Mouse (Mus musculus) stomach, embryonic 14.5 days (tissue): Measurements from ENCODE around the gene Pi16. TPM values are rescaled to one million over a fixed set of nuclear protein-coding genes. Genes with fewer than 3 reads are reported as not detected.

Source experiments
- ATAC-seq: fragments of 200-750 bp; cut with Nextera tagmentation; 2 replicates; pipeline ENCODE4 v1.8.0; 2017; ENCODE audit warnings: low read depth, moderate TSS enrichment; ENCODE audit not compliant: insufficient number of reproducible peaks, insufficient read depth, low FRiP score
- H3K27ac ChIP-seq: fragments of 300-500 bp; sonication (generic); 2 replicates; pipeline ENCODE4 v1.5.1; 2014; ENCODE audit warnings: mild to moderate bottlenecking, low read length, moderate library complexity, mixed read lengths
- H3K27me3 ChIP-seq: fragments of 300-500 bp; sonication (generic); 2 replicates; pipeline ENCODE4 v1.6.1; 2014; ENCODE audit warnings: low read length, control low read depth, mixed read lengths; ENCODE audit not compliant: control insufficient read depth, insufficient read depth
- H3K36me3 ChIP-seq: fragments of 300-500 bp; sonication (generic); 2 replicates; pipeline ENCODE4 v1.6.1; 2014; ENCODE audit warnings: mild to moderate bottlenecking, control low read depth, low read length, moderate library complexity, mixed read lengths; ENCODE audit not compliant: control insufficient read depth, insufficient read depth
- H3K4me1 ChIP-seq: fragments of 300-500 bp; sonication (generic); 2 replicates; pipeline ENCODE4 v1.6.1; 2014; ENCODE audit warnings: low read length, control low read depth, mixed read lengths; ENCODE audit not compliant: control insufficient read depth, insufficient read depth
- H3K4me2 ChIP-seq: fragments of 300-500 bp; sonication (generic); replicated peaks from 2 replicates; pipeline ENCODE4 v1.6.1; 2014; ENCODE audit warnings: low read depth, low read length, control low read depth
- H3K4me3 ChIP-seq: fragments of 300-500 bp; sonication (generic); 2 replicates; pipeline ENCODE4 v1.5.1; 2014; ENCODE audit warnings: low read depth, low read length, control low read depth
- H3K9ac ChIP-seq: fragments of 300-500 bp; sonication (generic); replicated peaks from 2 replicates; pipeline ENCODE4 v1.6.1; 2014; ENCODE audit warnings: low read depth, mild to moderate bottlenecking, control low read depth, low read length, moderate library complexity, mixed read lengths
- H3K9me3 ChIP-seq: fragments of 300-500 bp; sonication (generic); 2 replicates; pipeline ENCODE4 v1.6.1; 2016; ENCODE audit warnings: low read depth, low read length, control low read depth; ENCODE audit not compliant: control insufficient read depth
- WGBS: fragments of 180-500 bp; shearing (Covaris S2); extraction: QIAGEN DNeasy Blood & Tissue Kit; methylation state at CpG from one replicate; pipeline ENCODE4 v1.1.7; 2014; 5-methylcytosine and 5-hydroxymethylcytosine counted together
- polyA plus RNA-seq: library from polyadenylated mRNA; unstranded; fragments of >200 nt; fragmentation: Nextera tagmentation; extraction: Ambion mirVana; gene quantifications from 2 replicates; pipeline ENCODE4 v1.2.1, GENCODE M21; 2014

The Pi16 gene
- polyA plus RNA-seq, 1 experiment from 2014 or later: 0.41 TPM

GRCm38 (mm10) chr17:29327691-29328090 lies 10.2 kb downstream of the Pi16 start:
- H3K4me3 ChIP-seq: no peak overlapping the region
- peaks cover 16% of the 10 kb centered on the region for H3K36me3 ChIP-seq
- H3K4me2 ChIP-seq: no peak overlapping the region
- H3K9me3 ChIP-seq: no peaks in the 10 kb centered on the region
- WGBS: 83% methylated on average over 9 of the region's 9 CpGs
- H3K9ac ChIP-seq: no peak overlapping the region
- no peak for ATAC-seq
- no peak overlapping the region for H3K27ac ChIP-seq
- peaks cover 7% of the 10 kb centered on the region; the same call in 1 of the 2 replicates for H3K4me1 ChIP-seq
- no peaks in the 10 kb centered on the region for H3K27me3 ChIP-seq

GRCm38 (mm10) chr17:29330221-29330620 lies 12.7 kb downstream of the Pi16 start:
- 65% methylated on average over 3 of the region's 3 CpGs for WGBS
- no peak overlapping the region for H3K27ac ChIP-seq
- H3K4me2 ChIP-seq: no peak overlapping the region
- H3K4me1 ChIP-seq: peaks cover 7% of the 10 kb centered on the region; the same call in 1 of the 2 replicates
- H3K27me3 ChIP-seq: no peaks in the 10 kb centered on the region
- H3K9ac ChIP-seq: no peak overlapping the region
- ATAC-seq: no peak
- H3K9me3 ChIP-seq: no peaks in the 10 kb centered on the region
- H3K4me3 ChIP-seq: no peak overlapping the region
- peaks cover 36% of the 10 kb centered on the region for H3K36me3 ChIP-seq

DNA sequence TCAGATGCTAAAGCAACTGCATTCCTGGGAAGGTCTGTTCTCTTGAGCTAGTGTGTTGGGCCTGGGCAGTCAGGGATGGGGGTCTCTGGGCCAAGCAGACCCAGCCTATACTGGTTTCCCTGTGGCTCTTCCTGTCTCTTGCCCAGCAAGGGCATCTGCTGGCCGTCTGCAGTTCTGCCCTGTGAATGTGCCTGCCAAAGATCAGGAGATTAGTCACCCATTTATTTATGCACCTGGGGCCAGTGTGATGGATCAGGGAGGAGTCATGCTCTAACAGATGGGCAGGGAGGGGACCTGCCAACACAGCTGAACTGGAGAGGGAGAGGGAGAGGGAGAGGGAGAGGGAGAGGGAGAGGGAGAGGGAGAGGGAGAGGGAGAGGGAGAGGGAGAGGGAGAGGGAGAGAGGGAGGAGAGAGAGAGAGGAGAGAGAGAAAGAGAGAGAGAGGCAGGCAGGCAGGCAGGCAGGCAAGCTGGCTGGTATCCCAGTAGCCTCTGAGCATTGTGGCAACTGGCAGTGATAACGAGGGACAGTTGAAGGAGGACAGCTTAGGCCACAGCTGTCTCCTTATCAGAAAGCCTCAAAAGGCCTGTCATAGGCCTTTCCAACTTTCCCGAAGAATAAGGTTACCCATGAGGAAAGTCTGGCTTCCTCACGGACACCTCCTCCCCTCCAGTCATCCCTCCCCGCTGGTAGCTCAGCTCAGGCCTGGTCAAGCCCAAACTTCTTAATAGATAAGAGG lies 13.4 kb downstream of the Pi16 start:
- no peak overlapping the region for H3K4me2 ChIP-seq
- peaks cover 7% of the 10 kb centered on the region; the same call in 1 of the 2 replicates for H3K4me1 ChIP-seq
- H3K4me3 ChIP-seq: no peak overlapping the region
- ATAC-seq: no peak
- peak overlapping the region; percentile 55; the same call in 1 of the 2 replicates for H3K27ac ChIP-seq
- H3K9me3 ChIP-seq: no peaks in the 10 kb centered on the region
- WGBS: 25% methylated on average over 5 of the region's 5 CpGs
- H3K36me3 ChIP-seq: peaks cover 41% of the 10 kb centered on the region
- no peaks in the 10 kb centered on the region for H3K27me3 ChIP-seq
- no peak overlapping the region for H3K9ac ChIP-seq

- Histone ChIP-seq H3K4me3 (no peak overlapping the region), H3K27ac (no peak overlapping the region), H3K9me3 (no peaks in the 10 kb centered on the region), H3K36me3 (peaks cover 55% of the 10 kb centered on the region), H3K9ac (no peak overlapping the region), H3K4me1 (no peaks in the 10 kb centered on the region), H3K27me3 (no peaks in the 10 kb centered on the region), H3K4me2 (no peak overlapping the region)
- ATAC-seq: no peak
- WGBS: 76% methylated on average over 4 of the region's 4 CpGs
Measured at GRCm38 (mm10) chr17:29332186-29332685, 14.8 kb downstream of the Pi16 start.

DNA sequence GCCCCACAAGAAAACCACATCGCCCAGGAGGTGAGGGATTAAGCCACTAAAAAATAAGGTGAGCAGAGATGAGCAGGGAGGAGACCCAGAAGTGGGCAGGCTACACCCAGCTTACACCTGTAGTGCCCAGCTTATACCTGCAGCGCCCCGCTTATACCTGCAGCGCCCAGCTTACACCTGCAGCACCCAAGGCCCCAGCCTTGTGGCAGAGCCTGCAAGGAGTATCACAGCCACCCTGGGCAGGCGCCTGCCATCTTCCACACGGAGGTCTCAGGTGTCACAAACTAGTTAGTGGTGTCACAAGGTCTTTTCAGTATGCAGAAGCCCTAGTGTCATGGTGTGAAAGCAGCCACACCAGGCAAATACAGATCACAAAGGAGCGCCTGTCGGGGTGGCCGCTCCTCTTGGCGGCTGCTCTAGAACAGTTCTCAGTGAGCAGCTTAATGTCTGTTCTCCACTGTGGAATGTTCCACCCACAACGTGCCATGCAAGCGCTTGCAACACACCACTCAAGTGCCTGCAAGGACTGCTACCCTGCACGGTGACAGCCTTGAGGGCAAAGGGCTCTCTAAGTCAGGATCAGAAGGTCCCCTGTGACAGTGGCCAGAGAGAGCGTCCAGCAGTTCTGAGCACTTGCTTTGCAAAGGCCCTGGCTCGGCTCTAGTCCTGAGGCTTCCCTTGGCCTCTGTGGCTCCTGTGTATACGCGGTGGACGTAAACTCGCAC lies 18.9 kb downstream of the Pi16 start:
- ATAC-seq: no peak
- H3K4me1 ChIP-seq: peaks cover 9% of the 10 kb centered on the region
- peaks cover 85% of the 10 kb centered on the region for H3K36me3 ChIP-seq
- no peak overlapping the region for H3K4me2 ChIP-seq
- H3K27me3 ChIP-seq: no peaks in the 10 kb centered on the region
- H3K9ac ChIP-seq: no peak overlapping the region
- 92% methylated on average over 19 of the region's 19 CpGs for WGBS
- H3K4me3 ChIP-seq: no peak overlapping the region
- no peaks in the 10 kb centered on the region for H3K9me3 ChIP-seq
- H3K27ac ChIP-seq: no peak overlapping the region

- peaks cover 22% of the 10 kb centered on the region for H3K4me1 ChIP-seq
Measured at GRCm38 (mm10) chr17:29337979-29338823, 20.7 kb downstream of the Pi16 start.

GRCm38 (mm10) chr17:29339170-29339768 lies 21.8 kb downstream of the Pi16 start:
- 84% methylated on average over 11 of the region's 11 CpGs for WGBS
- Histone ChIP-seq H3K4me1 (peaks cover 22% of the 10 kb centered on the region), H3K36me3 (peaks cover 68% of the 10 kb centered on the region), H3K27me3 (no peaks in the 10 kb centered on the region), H3K4me3 (no peak overlapping the region), H3K9me3 (no peaks in the 10 kb centered on the region), H3K9ac (no peak overlapping the region), H3K27ac (0 out of 2 replicates have a peak overlapping the region, but pooled peaks have one; percentile 52), H3K4me2 (no peak overlapping the region)
- ATAC-seq: no peak

More at GRCm38 (mm10) chr17:29337979-29338823, 20.7 kb downstream of the Pi16 start:
- Histone ChIP-seq H3K9ac (no peak overlapping the region), H3K9me3 (no peaks in the 10 kb centered on the region), H3K27me3 (no peaks in the 10 kb centered on the region), H3K27ac (no peak overlapping the region), H3K4me2 (no peak overlapping the region), H3K36me3 (peaks cover 72% of the 10 kb centered on the region), H3K4me3 (no peak overlapping the region)
- ATAC-seq: no peak
- 92% methylated on average over 9 of the region's 9 CpGs for WGBS
